Mouse (Mus musculus) spleen, adult 18-20 months (tissue): ENCODE measurements at regions not wholly inside any gene's neighbourhood (a gene's known extent, or its start where the extent isn't known, plus 50 kb on each side); places are given as distances from the start of the nearest gene placed in this dataset.

Experiments
- DNase-seq, 2 experiments: peaks; one replicate each; pipeline ENCODE4 v3.0.0; 2022; ENCODE audit warnings: mixed read lengths in 2 of 2

GRCm38 (mm10) chr4:71177661-71178060, 580.1 kb downstream of the Gm11232 start:
- DNase-seq: no peak

- no peak for DNase-seq
Measured at GRCm38 (mm10) chr4:71165802-71166201, 592.0 kb downstream of the Gm11232 start.

GRCm38 (mm10) chr4:71131670-71132317, 597.0 kb upstream of the Megf9 start:
- DNase-seq: no peak

GRCm38 (mm10) chr4:71130946-71131669, 596.3 kb upstream of the Megf9 start:
- no peak for DNase-seq

GRCm38 (mm10) chr4:71129306-71129705, 594.5 kb upstream of the Megf9 start:
- DNase-seq: no peak
